Mouse (Mus musculus): Measurements from ENCODE around the gene Med12l. TPM values are rescaled to one million over a fixed set of nuclear protein-coding genes. Genes with fewer than 3 reads are reported as not detected.

The Med12l gene
- total RNA-seq, 2 experiments from 2014 or later: 46.5 to 52.0 TPM

DNA sequence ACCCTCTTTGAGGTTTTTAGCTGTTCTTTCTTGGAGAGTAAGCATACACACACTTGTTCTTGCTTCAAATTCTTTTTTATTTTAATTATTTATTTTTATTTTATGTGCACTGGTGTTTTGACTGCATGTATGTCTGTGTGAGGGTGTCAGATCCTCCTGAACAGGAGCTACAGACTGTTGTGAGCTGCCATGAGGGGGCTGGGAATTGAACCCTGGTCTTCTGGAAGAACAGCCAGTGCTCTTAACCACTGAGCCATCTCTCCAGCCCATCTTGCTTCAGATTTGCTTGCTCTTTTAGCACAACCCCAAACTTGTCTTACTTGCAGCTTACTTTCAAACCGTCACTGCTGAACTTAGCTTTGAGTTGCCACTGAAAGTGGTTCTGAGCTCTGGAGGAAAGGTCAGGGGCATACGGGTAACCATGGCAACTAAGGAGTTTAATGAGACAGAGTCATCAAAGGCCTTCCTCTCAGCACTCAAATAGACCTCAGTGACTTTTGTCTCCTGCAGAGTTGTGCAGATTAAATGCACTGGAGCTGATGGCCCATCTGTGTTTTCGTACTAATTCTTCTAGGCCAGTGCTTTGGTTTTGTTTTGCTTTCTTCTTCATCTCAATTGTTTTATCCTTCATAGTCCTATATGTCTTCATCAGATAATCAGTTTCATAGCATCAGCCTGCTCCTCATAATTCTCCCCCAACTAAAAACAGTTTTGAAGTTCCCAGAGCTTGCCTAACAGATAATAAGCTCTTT, 272.1 kb downstream of the Med12l start:
- Histone ChIP-seq H3K4me3 (no peak overlapping the region), H3K27ac (no peak overlapping the region)
- intact Hi-C loops (cut with DNase I): no loop called here
- TF ChIP-seq CTCF (IDR thresholded peaks at IDR 0.05): no peak
- no peak for DNase-seq (ENCODE audit: extremely low spot score in 1 of 2, low spot score in 2 of 2)

DNA sequence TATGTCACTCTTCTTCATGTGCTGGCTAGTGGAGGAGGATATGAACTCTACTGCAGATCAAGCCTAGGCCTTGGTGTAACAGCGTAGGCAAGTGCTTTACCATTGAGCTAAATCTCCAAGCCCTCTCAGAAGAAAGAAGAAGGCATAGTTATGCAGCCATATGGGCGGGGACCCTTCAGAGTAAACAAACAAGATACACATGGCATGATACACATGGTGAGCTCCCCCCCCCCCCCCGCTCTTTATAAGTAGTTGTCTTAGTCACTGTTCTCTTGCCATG, 272.6 kb downstream of the Med12l start:
- intact Hi-C loops (cut with DNase I): no loop called here
- Histone ChIP-seq H3K4me3 (no peak overlapping the region), H3K27ac (no peak overlapping the region)
- no peak for DNase-seq (ENCODE audit: extremely low spot score in 1 of 2, low spot score in 2 of 2)
- no peak for TF ChIP-seq CTCF (IDR thresholded peaks at IDR 0.05)

DNA sequence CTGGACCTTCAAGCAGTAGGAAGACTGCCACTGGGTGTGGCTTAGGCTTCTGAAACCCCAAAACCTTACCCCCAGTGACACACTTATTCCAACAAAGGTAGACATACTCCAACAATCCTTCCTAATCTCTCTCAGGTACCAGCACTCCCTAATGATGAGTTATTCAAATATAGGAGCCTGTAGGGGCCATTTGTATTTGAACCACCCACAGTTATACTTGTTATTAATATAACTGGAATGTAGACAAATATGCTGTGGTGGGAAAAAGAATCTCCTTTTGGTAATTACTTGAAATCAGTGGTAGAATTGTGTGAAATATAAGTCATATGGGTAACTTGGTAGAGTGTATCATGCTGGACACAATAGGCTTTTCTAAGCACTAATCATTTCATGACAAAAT, 273.0 kb downstream of the Med12l start:
- H3K27ac ChIP-seq: no peak overlapping the region
- no peak for DNase-seq (ENCODE audit: extremely low spot score in 1 of 2, low spot score in 2 of 2)
- no peak overlapping the region for H3K4me3 ChIP-seq
- intact Hi-C loops (cut with DNase I): no loop called here
- no peak for TF ChIP-seq CTCF (IDR thresholded peaks at IDR 0.05)

DNA sequence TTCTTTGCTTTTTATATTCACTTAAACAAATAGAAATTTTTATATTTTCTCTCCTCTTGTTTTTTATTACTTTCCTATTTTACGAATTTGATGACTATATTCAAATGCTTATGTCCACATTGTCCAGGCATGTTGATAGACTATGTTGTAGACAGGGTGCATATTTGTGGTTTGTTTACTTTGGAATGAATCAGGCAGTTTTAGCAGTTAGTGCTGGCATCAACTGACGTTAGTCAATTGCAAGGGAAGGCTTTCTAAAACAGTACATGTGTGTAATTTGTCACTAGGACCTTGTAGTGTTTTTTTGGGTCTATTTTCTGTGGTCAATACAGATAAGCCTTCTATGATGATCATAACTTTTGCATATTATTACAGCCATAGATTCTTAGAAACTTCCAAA, 284.9 kb downstream of the Med12l start:
- no peak overlapping the region for H3K4me3 ChIP-seq
- intact Hi-C loops (cut with DNase I): no loop called here
- no peak for TF ChIP-seq CTCF (IDR thresholded peaks at IDR 0.05)
- no peak for DNase-seq (ENCODE audit: extremely low spot score in 1 of 2, low spot score in 2 of 2)
- H3K27ac ChIP-seq: no peak overlapping the region

DNA sequence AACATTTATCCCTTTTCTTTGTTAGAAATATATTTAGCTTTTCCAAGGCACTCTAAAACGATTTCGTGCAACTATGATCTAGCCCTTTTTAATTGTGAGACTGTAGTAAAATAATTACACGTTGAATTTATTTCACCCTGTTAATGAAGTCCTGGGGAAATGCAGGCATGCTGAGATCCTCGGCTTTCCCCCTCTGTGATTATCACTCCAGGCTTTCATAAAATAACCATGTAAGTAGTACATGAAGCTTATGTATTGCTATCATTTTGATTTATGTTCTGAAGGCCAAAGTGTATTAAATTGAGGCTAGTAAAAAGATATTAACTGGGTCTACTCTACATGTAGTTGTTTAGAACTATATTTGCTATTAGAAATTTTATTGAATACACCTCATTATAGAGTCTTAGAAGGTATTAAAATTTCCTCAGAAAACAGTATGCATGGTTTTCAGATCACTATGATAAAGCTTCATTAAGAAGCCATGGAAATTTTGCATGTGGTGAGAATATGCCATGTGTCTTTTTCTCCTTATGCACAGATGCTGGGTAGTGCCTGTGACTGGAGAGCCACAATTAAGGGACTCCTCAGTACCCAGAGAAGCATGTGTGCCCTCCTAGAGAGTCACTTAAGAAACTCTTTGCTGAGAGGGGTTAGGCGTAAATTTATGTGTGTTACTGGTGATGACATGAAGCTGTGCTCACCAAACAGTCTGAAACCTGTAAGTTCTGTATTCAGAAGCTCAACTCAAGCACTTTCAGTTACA, 288.0 kb downstream of the Med12l start:
- DNase-seq (ENCODE audit: extremely low spot score in 1 of 2, low spot score in 2 of 2): no peak
- intact Hi-C loops (cut with DNase I): no loop called here
- no peak for TF ChIP-seq CTCF (IDR thresholded peaks at IDR 0.05)
- Histone ChIP-seq H3K27ac (no peak overlapping the region), H3K4me3 (no peak overlapping the region)

DNA sequence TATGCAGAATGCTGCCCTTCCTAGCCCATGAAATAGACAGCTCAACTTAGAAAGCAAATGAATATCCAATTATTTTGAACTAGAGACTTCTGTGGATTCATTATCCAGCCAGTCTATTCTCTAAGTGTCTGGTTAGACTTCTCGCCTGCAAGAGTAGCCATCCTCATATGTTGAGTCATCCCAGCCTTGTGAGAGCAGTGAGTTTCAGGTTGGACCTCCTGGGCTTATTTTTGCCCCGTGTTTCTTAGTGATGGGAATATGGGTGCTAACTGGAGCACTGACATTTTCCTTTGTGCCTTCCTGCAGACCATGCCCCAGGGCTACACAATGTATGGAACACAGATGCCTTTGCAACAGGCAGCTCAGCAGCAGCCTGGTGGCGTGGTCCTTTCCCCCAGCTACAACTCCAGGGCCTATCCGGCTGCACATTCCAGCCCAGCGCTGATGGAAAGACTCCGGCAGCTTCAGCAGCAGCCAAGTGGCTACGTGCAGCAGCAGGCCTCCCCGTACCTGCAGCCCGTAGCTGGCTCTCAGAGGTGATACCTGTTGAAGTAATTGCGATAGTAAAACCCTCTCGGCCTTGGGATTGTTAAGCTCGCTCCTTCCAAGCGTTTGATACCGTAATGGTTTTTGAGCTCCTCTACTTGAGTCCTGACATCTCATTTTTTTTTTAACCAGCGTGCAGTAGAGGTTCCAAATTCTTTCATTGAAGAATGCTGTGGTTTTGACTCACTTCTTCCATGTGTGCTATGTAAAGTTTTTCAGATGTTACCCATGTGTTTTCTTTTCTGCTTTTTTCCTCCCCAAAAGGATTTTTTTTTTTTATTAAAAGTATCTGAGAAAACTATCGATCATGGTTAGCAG, 290.3 kb downstream of the Med12l start:
- intact Hi-C loops (cut with DNase I): no loop called here
- H3K27ac ChIP-seq: no peak overlapping the region
- no peak for TF ChIP-seq CTCF (IDR thresholded peaks at IDR 0.05)

DNA sequence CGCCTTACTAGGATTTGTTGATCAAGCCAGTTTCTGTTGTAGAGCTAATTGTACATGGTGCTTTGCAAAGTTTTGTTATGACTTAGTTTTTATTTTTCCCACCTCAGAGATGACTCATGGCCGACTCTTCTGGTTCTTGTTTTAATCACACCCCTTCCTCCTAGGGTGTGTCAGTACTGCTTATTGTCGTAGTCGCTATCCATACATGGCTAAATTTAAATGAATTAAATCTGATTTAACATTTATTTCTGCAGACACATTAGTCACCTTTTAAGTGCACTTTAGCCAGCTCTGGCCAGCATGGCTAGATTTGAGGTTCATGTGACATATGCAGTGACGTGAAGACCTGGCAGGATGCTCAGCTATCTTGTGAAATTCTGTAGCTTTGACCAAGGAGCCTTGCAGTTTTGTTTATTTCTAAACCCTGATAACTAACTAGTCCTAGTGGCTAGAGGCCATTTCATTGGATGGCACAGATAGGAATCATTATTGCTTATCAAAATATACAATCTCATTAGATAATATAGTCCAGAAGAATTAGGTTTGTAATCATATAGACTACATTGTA, 291.0 kb downstream of the Med12l start:
- Histone ChIP-seq H3K27ac (no peak overlapping the region), H3K4me3 (no peak overlapping the region)
- TF ChIP-seq CTCF (IDR thresholded peaks at IDR 0.05): no peak
- no peak for DNase-seq (ENCODE audit: extremely low spot score in 1 of 2, low spot score in 2 of 2)
- intact Hi-C loops (cut with DNase I): no loop called here

More for the DNA sequence above, 290.3 kb downstream of the Med12l start:
- no peak for DNase-seq (ENCODE audit: extremely low spot score in 1 of 2, low spot score in 2 of 2)
- H3K4me3 ChIP-seq: no peak overlapping the region

DNA sequence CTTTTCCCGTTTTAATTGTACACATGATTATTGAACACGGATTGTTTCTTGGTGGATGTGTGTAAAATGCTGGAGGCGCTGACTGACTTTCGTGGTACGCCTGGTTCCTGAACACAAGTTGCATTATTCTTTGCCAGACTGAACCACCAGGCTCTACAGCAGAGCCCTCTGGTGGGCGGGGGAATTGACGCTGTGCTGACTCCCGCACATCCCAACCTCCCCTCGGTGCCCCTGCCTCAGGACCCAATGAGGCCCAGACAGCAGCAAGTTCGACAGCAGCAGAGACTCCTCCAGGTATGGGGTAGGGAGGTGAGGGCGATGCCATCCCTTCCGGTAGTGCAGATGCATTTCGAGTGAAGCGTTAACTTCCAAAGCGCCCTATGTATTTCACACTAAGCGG, 292.0 kb downstream of the Med12l start:
- no peak for TF ChIP-seq CTCF (IDR thresholded peaks at IDR 0.05)
- intact Hi-C loops (cut with DNase I): no loop called here
- H3K27ac ChIP-seq: no peak overlapping the region
- no peak overlapping the region for H3K4me3 ChIP-seq
- DNase-seq (ENCODE audit: extremely low spot score in 1 of 2, low spot score in 2 of 2): no peak

DNA sequence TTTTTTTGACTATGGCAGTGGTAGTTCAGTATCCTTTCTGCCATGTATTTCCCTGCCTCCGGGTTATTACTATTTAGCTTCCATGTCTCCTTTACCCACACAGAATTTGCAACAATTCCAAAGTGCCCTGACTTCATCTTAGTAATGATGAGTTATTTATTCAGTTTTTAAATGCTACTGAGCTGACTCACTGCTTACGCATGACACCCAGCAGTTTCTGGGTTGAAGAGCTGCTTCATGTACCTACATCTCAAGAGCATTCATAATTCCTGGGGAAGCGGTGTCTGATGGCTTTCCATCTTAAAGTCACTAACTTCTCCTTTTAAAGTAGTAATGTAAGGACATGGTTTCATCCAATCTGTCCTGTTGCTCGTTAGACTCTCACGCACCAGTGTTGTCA, 299.3 kb downstream of the Med12l start:
- no peak overlapping the region for H3K27ac ChIP-seq
- no peak for TF ChIP-seq CTCF (IDR thresholded peaks at IDR 0.05)
- intact Hi-C loops (cut with DNase I): no loop called here
- H3K4me3 ChIP-seq: no peak overlapping the region
- no peak for DNase-seq (ENCODE audit: extremely low spot score in 1 of 2, low spot score in 2 of 2)

DNA sequence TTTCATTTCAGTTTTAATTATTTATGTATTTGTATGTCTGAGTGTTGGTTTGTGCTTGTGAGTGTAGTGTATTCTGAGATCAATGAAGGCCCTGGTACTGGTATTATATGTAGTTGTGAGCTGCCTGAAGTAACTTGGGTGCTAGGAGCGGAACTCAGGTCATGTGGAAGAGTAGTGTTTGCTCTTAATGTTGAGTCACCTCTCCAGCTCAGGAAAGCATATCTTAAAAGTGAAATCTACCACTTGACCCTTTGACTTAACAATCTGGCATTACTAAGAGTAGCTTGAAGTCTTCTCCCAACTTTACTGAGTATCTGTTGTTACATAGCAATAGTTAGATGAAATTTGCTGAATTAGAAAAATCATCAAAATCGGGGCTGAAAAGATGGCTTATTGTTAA, 299.9 kb downstream of the Med12l start:
- no peak for TF ChIP-seq CTCF (IDR thresholded peaks at IDR 0.05)
- H3K27ac ChIP-seq: no peak overlapping the region
- intact Hi-C loops (cut with DNase I): no loop called here
- H3K4me3 ChIP-seq: no peak overlapping the region
- DNase-seq (ENCODE audit: extremely low spot score in 1 of 2, low spot score in 2 of 2): no peak

DNA sequence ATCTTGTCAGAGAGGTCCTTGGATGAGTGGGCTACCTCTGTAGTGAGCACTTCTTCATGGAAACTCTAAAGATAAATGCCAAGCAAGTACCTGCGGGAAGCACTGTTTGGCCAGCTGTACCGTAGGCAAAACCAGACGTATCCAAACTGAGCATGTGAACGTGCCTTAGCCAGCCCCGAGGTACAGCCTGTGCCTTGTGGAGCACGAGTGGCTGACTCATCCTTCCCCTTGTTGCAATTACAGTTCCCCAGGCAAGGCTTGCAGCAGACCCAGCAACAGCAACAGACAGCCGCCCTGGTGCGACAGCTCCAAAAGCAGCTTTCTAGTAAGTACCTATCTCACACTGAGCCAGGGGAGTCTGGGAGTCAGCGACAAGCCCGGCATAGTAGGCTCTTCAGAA, 307.0 kb downstream of the Med12l start:
- peak; percentile 47 to 50 for DNase-seq (ENCODE audit: extremely low spot score in 1 of 2, low spot score in 2 of 2)
- TF ChIP-seq CTCF (IDR thresholded peaks at IDR 0.05): no peak
- intact Hi-C loops (cut with DNase I): loop anchor here (10.0 kb wide), 1 partner anchor 138 kb away; no protein-coding TSS in a partner anchor

DNA sequence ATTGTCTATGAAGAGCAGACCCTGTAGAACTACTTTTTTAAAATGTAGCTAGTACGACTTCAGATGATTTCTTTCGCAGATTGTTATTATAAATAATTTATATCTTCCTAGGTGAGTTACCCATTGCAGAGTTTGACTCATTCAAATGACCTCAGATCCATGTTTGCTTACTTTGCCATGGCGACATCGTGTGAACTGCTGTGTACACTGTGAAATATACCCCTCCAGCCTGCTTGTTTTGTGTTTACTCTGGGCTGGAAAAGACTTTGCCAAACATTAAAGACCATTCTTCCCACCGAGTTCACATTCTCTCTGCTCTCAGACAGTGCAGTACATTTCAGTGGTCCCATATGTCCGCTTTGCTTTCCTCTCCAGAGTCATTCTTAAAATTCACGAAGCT, 310.5 kb downstream of the Med12l start:
- Histone ChIP-seq H3K4me3 (no peak overlapping the region), H3K27ac (no peak overlapping the region)
- intact Hi-C loops (cut with DNase I): loop anchor here (10.0 kb wide), 1 partner anchor 141 kb away; no protein-coding TSS in a partner anchor
- no peak for DNase-seq (ENCODE audit: extremely low spot score in 1 of 2, low spot score in 2 of 2)
- TF ChIP-seq CTCF (IDR thresholded peaks at IDR 0.05): no peak

More for the DNA sequence above, 307.0 kb downstream of the Med12l start:
- no peak overlapping the region for H3K4me3 ChIP-seq
- no peak overlapping the region; the same call in 1 of the 2 replicates for H3K27ac ChIP-seq
